In the genomic region with DNA sequence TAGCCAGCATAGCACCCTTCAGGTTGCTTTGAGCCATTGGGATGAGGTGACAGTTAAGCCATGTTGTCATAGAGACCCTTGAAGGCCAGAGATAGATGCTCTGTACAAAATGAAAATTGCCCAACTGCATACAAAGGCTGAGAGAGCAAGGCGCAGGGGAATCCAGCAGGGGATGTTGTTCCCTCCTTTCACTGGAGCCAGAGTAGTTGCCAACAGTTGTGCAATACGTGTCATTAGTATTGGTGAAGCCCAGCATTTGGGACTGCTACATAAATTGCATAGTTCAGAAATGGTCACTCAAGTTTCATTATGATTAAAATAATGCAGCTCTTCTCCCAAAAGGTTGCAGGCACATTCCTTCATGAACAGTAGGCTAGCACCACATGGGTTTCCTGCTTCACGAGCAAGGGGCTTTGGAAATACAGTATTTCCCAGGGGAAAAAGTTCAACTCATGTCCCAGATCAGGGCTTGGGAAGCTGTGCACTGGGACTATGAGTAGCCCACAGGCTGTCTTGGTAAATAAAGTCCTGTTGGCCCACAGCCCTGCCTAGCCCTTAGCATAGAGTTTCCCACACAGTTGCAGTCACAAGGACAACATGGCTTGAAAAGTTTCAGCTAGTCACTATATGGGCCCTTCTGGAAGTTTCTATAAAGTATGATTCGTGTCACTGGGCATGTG, we compare ENCODE assay signal across 24 mouse cellular contexts. TPM values are rescaled to one million over a fixed set of nuclear protein-coding genes. Genes with fewer than 3 reads are reported as not detected.
DNase-seq lines count a peak whose midpoint lies in the region; TF ChIP-seq lines count a peak whose summit lies in the region.
"Had no signal": no experiment of that assay in that cellular context is flagged by ENCODE, and none has a peak within 500 bp of the region (broad histone marks: within the 10 kb centered on the region; RNA-seq: fewer than 3 reads in every experiment).

No protein-coding gene starts in this region.

- no peak for TF ChIP-seq EP300 in heart, adult 2 months (IDR thresholded peaks at IDR 0.05; ENCODE audit: insufficient read depth, low read depth, low read length)

- intact Hi-C loops in heart, adult 2 months (cut with DNase I): loop anchor here (5.0 kb wide), 1 partner anchor 56 kb away; the partner anchor contains the start of gene Mamld1

- peak overlapping the region; percentile 23; the same call in 1 of the 2 replicates for H3K27ac ChIP-seq in heart, adult 2 months
- H3K27ac ChIP-seq in heart, embryonic 10.5 days: no peak overlapping the region
- no peak overlapping the region for H3K27ac ChIP-seq in hindbrain, embryonic 10.5 days
- H3K27ac ChIP-seq: embryonic facial prominence, embryonic 12.5 days; hindbrain, embryonic 12.5 days; layer of hippocampus, adult 2 months; limb, embryonic 10.5 days; neural tube, embryonic 15.5 days had no signal

- peaks cover 4% of the 10 kb centered on the region for H3K36me3 ChIP-seq in heart, adult 2 months (ENCODE audit: control insufficient read depth, insufficient read depth, low read length)
- no peaks in the 10 kb centered on the region for H3K36me3 ChIP-seq in heart, embryonic 10.5 days
- no peaks in the 10 kb centered on the region for H3K36me3 ChIP-seq in hindbrain, embryonic 10.5 days
- H3K36me3 ChIP-seq: embryonic facial prominence, embryonic 12.5 days; hindbrain, embryonic 12.5 days; limb, embryonic 10.5 days; neural tube, embryonic 15.5 days had no signal

- peak; percentile 30 for DNase-seq in adrenal gland, postnatal 14 days
- no peak for DNase-seq in adrenal gland, adult 8-10 months
- peak; percentile 26 to 36 for DNase-seq in heart, adult 2 months
- no peak for DNase-seq in heart, embryonic 10.5 days (ENCODE audit: low spot score)
- DNase-seq in Muller cell, postnatal 12 days (ENCODE audit: inconsistent ontology term): peak; percentile 3
- DNase-seq in lung, postnatal 14 days: peak; percentile 41
- DNase-seq in frontal cortex, postnatal 25 days (ENCODE audit: low spot score in 2 of 2): no peak
- no peak for DNase-seq in hindbrain, embryonic 10.5 days (ENCODE audit: low spot score)
- DNase-seq: adrenal gland, postnatal 25 days; cerebellum, adult 11 months; cerebellum, postnatal 14 days; heart, postnatal 10 days; kidney, postnatal 25 days; liver; liver, postnatal 0 days; right cerebral cortex, adult 18-20 months; right cerebral cortex, postnatal 4 days had no signal

- peak; percentile 22; the same call in 1 of the 2 replicates for TF ChIP-seq CTCF in heart, adult 2 months (IDR thresholded peaks at IDR 0.05)

- H3K27me3 ChIP-seq in heart, adult 2 months (ENCODE audit: control insufficient read depth, insufficient read depth, low read length): no peaks in the 10 kb centered on the region
- peaks cover 9% of the 10 kb centered on the region; the same call in 1 of the 2 replicates for H3K27me3 ChIP-seq in heart, embryonic 10.5 days (ENCODE audit: insufficient read depth, poor library complexity, severe bottlenecking)
- no peaks in the 10 kb centered on the region; the same call in 1 of the 2 replicates for H3K27me3 ChIP-seq in hindbrain, embryonic 10.5 days (ENCODE audit: insufficient read depth, poor library complexity, severe bottlenecking)
- H3K27me3 ChIP-seq: embryonic facial prominence, embryonic 12.5 days; hindbrain, embryonic 12.5 days; neural tube, embryonic 15.5 days had no signal

- no peaks in the 10 kb centered on the region for H3K9me3 ChIP-seq in heart, embryonic 10.5 days
- H3K9me3 ChIP-seq in hindbrain, embryonic 10.5 days: no peaks in the 10 kb centered on the region
- H3K9me3 ChIP-seq: embryonic facial prominence, embryonic 12.5 days; hindbrain, embryonic 12.5 days; limb, embryonic 10.5 days; neural tube, embryonic 15.5 days had no signal

- H3K79me2 ChIP-seq in heart, adult 2 months (replicated peaks; ENCODE audit: control insufficient read depth, insufficient read depth, low read length): no peaks in the 10 kb centered on the region

- no peak overlapping the region for H3K9ac ChIP-seq in heart, adult 2 months (ENCODE audit: low read depth, low read length)
- H3K9ac ChIP-seq: embryonic facial prominence, embryonic 12.5 days; hindbrain, embryonic 12.5 days; liver, postnatal 0 days; neural tube, embryonic 15.5 days had no signal

- no peak for TF ChIP-seq POLR2A in heart, adult 2 months (IDR thresholded peaks at IDR 0.05; ENCODE audit: insufficient read depth, low read depth, low read length)

- H3K4me3 ChIP-seq in heart, adult 2 months: no peak overlapping the region
- H3K4me3 ChIP-seq in heart, embryonic 10.5 days: no peak overlapping the region
- no peak overlapping the region for H3K4me3 ChIP-seq in hindbrain, embryonic 10.5 days
- H3K4me3 ChIP-seq: embryonic facial prominence, embryonic 12.5 days; hindbrain, embryonic 12.5 days; layer of hippocampus, adult 2 months; limb, embryonic 10.5 days; neural tube, embryonic 15.5 days had no signal

- peaks cover 12% of the 10 kb centered on the region for H3K4me1 ChIP-seq in heart, adult 2 months (ENCODE audit: control insufficient read depth, insufficient read depth, low read length)
- H3K4me1 ChIP-seq in heart, embryonic 10.5 days: no peaks in the 10 kb centered on the region
- no peaks in the 10 kb centered on the region for H3K4me1 ChIP-seq in hindbrain, embryonic 10.5 days (replicated peaks)
- H3K4me1 ChIP-seq: embryonic facial prominence, embryonic 12.5 days; hindbrain, embryonic 12.5 days; limb, embryonic 10.5 days; neural tube, embryonic 15.5 days had no signal

- WGBS in heart, adult 2 months: 72% methylated on average over 4 of the region's 4 CpGs
- WGBS in heart, embryonic 10.5 days: 73% methylated on average over 4 of the region's 4 CpGs
- WGBS in hindbrain, embryonic 10.5 days: 86% methylated on average over 4 of the region's 4 CpGs

RNA-seq across cellular contexts. Expression of gene Mamld1, which starts 58.1 kb away (rescaled TPM):
- 12.2 and 13.1 TPM in 2 replicates for total RNA-seq in adrenal gland, postnatal 14 days (2021)
- 10 to 100 TPM; 11.2 to 50.8 (median 27.6) TPM for total RNA-seq in adrenal gland, adult 8-10 months (2022)
- 1 to 10 TPM; 5.7 to 7.0 TPM for total RNA-seq in heart, adult 2 months (2021)
- polyA plus RNA-seq in heart, adult 2 months (2012; rRNA removed): 4.3 and 4.5 TPM in 2 replicates
- 1.1 and 1.6 TPM in 2 replicates for polyA plus RNA-seq in heart, embryonic 10.5 days (2016; fragmentation: Nextera tagmentation; extraction: Ambion mirVana)
- 2.2 and 2.8 TPM in 2 replicates for polyA plus RNA-seq in hindbrain, embryonic 10.5 days (2016; fragmentation: Nextera tagmentation; extraction: Ambion mirVana)
- total RNA-seq: megakaryocyte progenitor cell, adult 5-6 weeks had no signal
- polyA plus RNA-seq: CD4-positive, CD25-positive, alpha-beta regulatory T cell, adult 4 months had no signal

Comparison
In these comparisons a context has a peak if more than half of its experiments do, and no peak if none do; other contexts are left out.
1. DNase-seq: peak in adrenal gland, postnatal 14 days (single experiment), heart, adult 2 months (2 of 2), Muller cell, postnatal 12 days (single experiment) and lung, postnatal 14 days (single experiment); none in adrenal gland, adult 8-10 months (single experiment), heart, embryonic 10.5 days (single experiment), frontal cortex, postnatal 25 days (0 of 2) and hindbrain, embryonic 10.5 days (single experiment).